Mouse (Mus musculus): ENCODE data around the gene Osbpl10. TPM values are rescaled to one million over a fixed set of nuclear protein-coding genes. Genes with fewer than 3 reads are reported as not detected.

Gene Osbpl10
- polyA plus RNA-seq (2017; shearing (Covaris generic)) = under 1 TPM; 0.37 to 0.98 TPM

DNA sequence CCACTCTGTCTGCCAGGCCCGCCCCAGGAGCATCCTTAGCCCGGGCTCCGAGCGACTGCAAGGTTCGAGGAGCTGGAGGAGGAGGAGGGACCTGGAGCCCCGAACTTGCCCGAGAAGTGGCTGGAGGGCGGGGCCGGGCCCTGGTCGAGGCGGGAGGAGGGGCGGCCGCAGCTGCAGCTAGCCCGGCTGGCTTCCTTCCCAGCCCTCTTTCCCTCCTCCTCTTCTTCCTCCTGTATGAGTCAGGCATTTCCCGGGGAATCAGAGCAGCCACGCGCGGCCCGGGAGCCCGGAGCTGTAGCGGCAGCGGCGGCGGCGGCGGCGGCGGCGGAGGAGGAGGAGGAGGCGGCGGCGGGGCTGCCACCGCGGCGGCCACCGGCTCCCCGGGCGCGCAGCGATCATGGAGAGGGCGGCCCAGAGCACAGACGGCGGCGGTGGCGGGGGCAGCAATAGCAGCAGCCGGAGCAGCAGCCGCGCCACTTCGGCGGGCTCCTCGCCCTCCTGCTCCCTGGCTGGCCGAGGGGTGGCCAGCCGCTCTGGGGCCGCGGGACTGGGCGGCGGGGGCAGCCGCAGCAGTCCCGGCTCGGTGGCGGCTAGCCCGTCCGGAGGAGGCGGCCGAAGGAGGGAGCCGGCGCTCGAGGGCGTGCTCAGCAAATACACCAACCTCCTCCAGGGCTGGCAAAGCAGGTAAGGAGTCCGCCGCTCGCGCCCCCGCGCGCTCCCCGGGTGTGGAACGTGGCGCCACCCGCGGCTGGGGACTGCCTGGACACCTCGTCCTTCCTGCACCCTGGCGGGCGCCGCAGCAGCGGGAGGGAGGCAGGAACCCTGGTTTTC is at the start of gene Osbpl10:
Gene Osbpl10, plus strand, starts transcription at position 289 of the 831 bp plus-strand sequence.

DNA sequence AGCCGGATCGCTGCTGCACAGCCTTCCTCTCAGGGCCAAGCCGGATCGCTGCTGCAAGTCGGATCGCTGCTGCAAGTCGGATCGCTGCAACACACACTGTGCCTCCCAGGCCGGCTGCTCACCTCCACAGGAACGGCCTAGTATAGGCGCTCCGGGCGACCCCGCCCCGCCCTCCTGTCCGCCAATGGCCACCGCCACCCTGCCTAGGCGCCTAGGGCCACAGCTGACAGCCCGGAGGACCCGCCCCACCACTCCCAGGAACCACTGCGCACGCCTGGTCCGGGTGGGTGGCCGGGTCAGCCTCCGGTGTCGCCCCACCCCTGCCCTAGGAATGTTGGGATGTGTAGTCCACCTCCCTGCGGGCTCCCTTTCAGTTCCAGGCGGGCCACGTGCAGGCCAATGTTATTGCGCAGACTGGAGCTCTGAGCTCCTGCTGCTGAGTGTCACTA is 44.6 kb upstream of the Osbpl10 start, which contains the start of gene Gpd1l:
Gene Gpd1l, minus strand, starts transcription at position 265 of the 449 bp plus-strand sequence.

GRCm38 (mm10) chr9:114982689-114983360 is 4.5 kb downstream of the Osbpl10 start, which contains the start of gene Rps27rt:
Gene Rps27rt (minus strand): TSS chr9:114982739.

Other genes starting within 250 kb of the Osbpl10 start
- 100 to 1,000 TPM; 163 to 215 TPM for gene Cmtm6, start 247.5 kb upstream of the Osbpl10 start, polyA plus RNA-seq (2017; shearing (Covaris generic))
- 100 to 1,000 TPM; 115 to 194 TPM for gene Cmtm7, start 196.7 kb upstream of the Osbpl10 start, polyA plus RNA-seq (2017; shearing (Covaris generic))
- gene Cmtm8, start 134.4 kb upstream of the Osbpl10 start, polyA plus RNA-seq (2017; shearing (Covaris generic)) = 1 to 10 TPM in 1 of 2 experiments, not detected in 1; 1.3 TPM
- 10 to 100 TPM; 24.2 to 44.9 TPM for gene Gpd1l, start 44.6 kb upstream of the Osbpl10 start, polyA plus RNA-seq (2017; shearing (Covaris generic))
- 1,000 to 10,000 TPM; 2,287 to 2,883 TPM for gene Rps27rt, start 4.2 kb downstream of the Osbpl10 start, polyA plus RNA-seq (2017; shearing (Covaris generic))

Measured in inflammation-experienced regulatory T-cells (primary cell).